Mouse (Mus musculus) E14TG2a.4 (cell line): Measurements from ENCODE around the gene Pole3.

Experiments used
- CTCF ChIP-seq: conservative IDR thresholded peaks from 2 replicates; pipeline ENCODE4 v1.5.1; 2014; ENCODE audit warnings: low read length
- NANOG ChIP-seq: IDR thresholded peaks from 2 replicates; pipeline ENCODE4 v1.6.1; 2014; ENCODE audit warnings: borderline replicate concordance, low read length, mixed read lengths
- POU5F1 ChIP-seq: IDR thresholded peaks from 2 replicates; pipeline ENCODE4 v1.6.1; 2014; ENCODE audit warnings: low read length, borderline replicate concordance

- no peak for TF ChIP-seq CTCF
- TF ChIP-seq NANOG = no peak
- TF ChIP-seq POU5F1 = no peak
Observed at GRCm38 (mm10) chr4:62513998-62514506, 10.8 kb downstream of the Pole3 start.
